Mouse (Mus musculus): ENCODE measurements around the gene Zbtb32. TPM values are rescaled to one million over a fixed set of nuclear protein-coding genes. Genes with fewer than 3 reads are reported as not detected.

The Zbtb32 gene
- total and polyA plus RNA-seq, 3 experiments = 173 to 183 (median 178) TPM

- no peak for TF ChIP-seq PAX5 (IDR thresholded peaks at IDR 0.05; ENCODE audit: low read length)
- peak; percentile 77 for TF ChIP-seq MYC (IDR thresholded peaks at IDR 0.05; ENCODE audit: low read depth, low read length)
- TF ChIP-seq POLR2AphosphoS2 (IDR thresholded peaks at IDR 0.05; ENCODE audit: low read depth, low read length) = peak; percentile 38; the same call in 1 of the 2 replicates
- TF ChIP-seq HCFC1 (IDR thresholded peaks at IDR 0.05; ENCODE audit: low read depth, low read length) = no peak
- no peak for TF ChIP-seq UBTF (IDR thresholded peaks at IDR 0.05; ENCODE audit: low read depth, low read length)
- peak; percentile 67 for TF ChIP-seq ETS1 (conservative IDR thresholded peaks at IDR 0.05; ENCODE audit: low read depth, low read length)
- TF ChIP-seq SMC3 (IDR thresholded peaks at IDR 0.05; ENCODE audit: low read depth, low read length) = no peak; the same call in 1 of the 2 replicates
- no peak for TF ChIP-seq NRF1 (IDR thresholded peaks at IDR 0.05; ENCODE audit: low read depth, low read length)
These were observed 4.9 kb downstream of the Zbtb32 start (continued) for GRCm38 (mm10) chr7:30593579-30594509.

DNA sequence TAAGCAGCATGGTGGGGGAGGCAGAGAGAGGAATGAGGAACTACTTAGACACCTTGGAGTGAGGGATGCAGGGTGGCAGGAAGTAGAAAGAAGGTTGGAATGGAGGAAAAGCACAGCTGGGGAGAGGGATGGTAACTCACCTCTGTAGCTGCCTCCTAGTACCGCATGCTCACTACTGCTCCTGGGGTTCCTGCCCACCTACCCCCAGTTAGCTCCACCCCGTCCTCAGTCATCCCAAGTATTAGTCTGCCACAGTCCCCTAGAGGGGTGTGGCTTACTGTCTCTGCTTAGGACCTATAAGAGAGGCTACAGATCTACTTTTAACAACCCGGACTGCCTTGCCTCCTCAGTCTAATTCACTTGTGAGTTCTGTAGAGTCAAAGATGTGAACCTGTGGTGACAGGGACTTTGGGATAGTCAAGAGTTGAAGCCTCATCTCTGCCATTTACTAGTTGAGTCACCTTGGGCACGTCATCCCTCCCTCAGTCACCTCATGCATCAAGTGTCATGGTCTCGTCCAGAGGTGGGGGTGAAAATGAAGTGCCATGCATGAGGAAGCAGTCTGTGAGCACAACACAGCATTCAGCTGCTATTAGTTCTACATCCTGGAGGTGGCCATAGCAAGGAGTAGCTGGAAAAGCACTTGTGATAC lies 5.8 kb downstream of the Zbtb32 start:
- DNase-seq (ENCODE audit: extremely low read depth) = peak; percentile 94
- peak overlapping the region; percentile 93 for H3K4me2 ChIP-seq (ENCODE audit: insufficient read depth, low read depth, poor library complexity, severe bottlenecking)
- peak overlapping the region; percentile 84 to 93 (median 89) for H3K4me3 ChIP-seq (replicated peaks in 1 of 3; ENCODE audit: low read depth in 2 of 3, low read length in 2 of 3, poor library complexity in 1 of 3)
- no peaks in the 10 kb centered on the region for H3K9me3 ChIP-seq (replicated peaks; ENCODE audit: low read length)
- in situ Hi-C loops (cut with MboI; ENCODE audit: low pct_ligation_motif_present, low pct_unique_long_range_greater_than_20kb, low sequenced_read_pairs) = no loop called here
- peak overlapping the region; percentile 74 for H3K9ac ChIP-seq (ENCODE audit: insufficient read depth, low read depth)
- peaks cover 39% of the 10 kb centered on the region for H3K79me2 ChIP-seq (replicated peaks; ENCODE audit: control insufficient read depth, extremely low read depth, insufficient read depth, poor library complexity, severe bottlenecking)
- H3K27ac ChIP-seq (ENCODE audit: insufficient read depth, low read depth) = peak overlapping the region; percentile 100
- peaks cover 16 to 46% of the 10 kb centered on the region in 2 experiments for H3K4me1 ChIP-seq (ENCODE audit: control insufficient read depth in 1 of 2, insufficient read depth in 2 of 2)
- dilution Hi-C loops (cut with MboI; ENCODE audit: extremely low pct_ligation_motif_present, extremely low pct_unique_long_range_greater_than_20kb, low sequenced_read_pairs) = no loop called here
- no peaks in the 10 kb centered on the region for H3K27me3 ChIP-seq (replicated peaks)
- H3K36me3 ChIP-seq (replicated peaks in 1 of 2; ENCODE audit: control insufficient read depth in 1 of 2, insufficient read depth in 1 of 2, low read length in 1 of 2) = peaks cover 0 to 14% of the 10 kb centered on the region in 2 experiments
- no peak for TF ChIP-seq ZMIZ1 (IDR thresholded peaks at IDR 0.05; ENCODE audit: low read depth, low read length)
- TF ChIP-seq RAD21 (IDR thresholded peaks at IDR 0.05; ENCODE audit: low read depth, low read length) = no peak
- no peak; the same call in 1 of the 2 replicates for TF ChIP-seq ELF1 (IDR thresholded peaks at IDR 0.05; ENCODE audit: low read depth, low read length)
- TF ChIP-seq CHD1 (IDR thresholded peaks at IDR 0.05; ENCODE audit: low read depth, low read length) = no peak
- no peak for TF ChIP-seq KAT2A (IDR thresholded peaks at IDR 0.05; ENCODE audit: insufficient replicate concordance, low read length)
- TF ChIP-seq SIN3A (IDR thresholded peaks at IDR 0.05; ENCODE audit: low read length) = peak; percentile 36
- TF ChIP-seq TBP (conservative IDR thresholded peaks at IDR 0.05; ENCODE audit: low read depth, low read length) = peak; percentile 78
- no peak for TF ChIP-seq ZKSCAN1 (IDR thresholded peaks at IDR 0.05; ENCODE audit: borderline replicate concordance, low read depth, low read length)
- peak; percentile 85 for TF ChIP-seq POLR2A (IDR thresholded peaks at IDR 0.05; ENCODE audit: low read depth, low read length)
- TF ChIP-seq EP300 (IDR thresholded peaks at IDR 0.05; ENCODE audit: low read length) = no peak
- TF ChIP-seq TCF12 (IDR thresholded peaks at IDR 0.05; ENCODE audit: low read depth, low read length) = no peak
- TF ChIP-seq JUN (IDR thresholded peaks at IDR 0.05; ENCODE audit: insufficient read depth, low read depth, low read length) = peak; percentile 46; the same call in 1 of the 2 replicates
- TF ChIP-seq MAFK (IDR thresholded peaks at IDR 0.05; ENCODE audit: insufficient replicate concordance, low read length) = no peak
- TF ChIP-seq JUND (conservative IDR thresholded peaks at IDR 0.05; ENCODE audit: low read depth, low read length) = no peak; the same call in 1 of the 2 replicates
- TF ChIP-seq MAX (IDR thresholded peaks at IDR 0.05; ENCODE audit: low read length) = peak; percentile 64; the same call in 1 of the 2 replicates
- no peak for TF ChIP-seq HCFC1 (IDR thresholded peaks at IDR 0.05; ENCODE audit: low read depth, low read length)
- no peak for TF ChIP-seq USF1 (IDR thresholded peaks at IDR 0.05; ENCODE audit: low read depth, low read length)
- TF ChIP-seq ETS1 (conservative IDR thresholded peaks at IDR 0.05; ENCODE audit: low read depth, low read length) = peak; percentile 67
- no peak for TF ChIP-seq USF2 (conservative IDR thresholded peaks at IDR 0.05; ENCODE audit: low read depth, low read length)
- no peak for TF ChIP-seq RCOR1 (conservative IDR thresholded peaks at IDR 0.05; ENCODE audit: low read depth, low read length)
- no peak for TF ChIP-seq POLR2AphosphoS2 (IDR thresholded peaks at IDR 0.05; ENCODE audit: low read depth, low read length)
- no peak; the same call in 1 of the 2 replicates for TF ChIP-seq SMC3 (IDR thresholded peaks at IDR 0.05; ENCODE audit: low read depth, low read length)
- no peak for TF ChIP-seq GABPA (IDR thresholded peaks at IDR 0.05; ENCODE audit: insufficient replicate concordance, low read depth, low read length)
- TF ChIP-seq PAX5 (IDR thresholded peaks at IDR 0.05; ENCODE audit: low read length) = no peak
- TF ChIP-seq MXI1 (IDR thresholded peaks at IDR 0.05; ENCODE audit: low read depth, low read length) = no peak; the same call in 1 of the 2 replicates
- peak in 1 of 2 experiments; percentile 4; a peak in 1 of 4 replicates for TF ChIP-seq CTCF (conservative IDR thresholded peaks at IDR 0.05 in 1 of 2, IDR thresholded peaks at IDR 0.05 in 1 of 2; ENCODE audit: low read depth in 2 of 2, low read length in 2 of 2)
- TF ChIP-seq CHD2 (IDR thresholded peaks at IDR 0.05; ENCODE audit: low read length) = no peak
- peak; percentile 63 for TF ChIP-seq NRF1 (IDR thresholded peaks at IDR 0.05; ENCODE audit: low read depth, low read length)
- TF ChIP-seq UBTF (IDR thresholded peaks at IDR 0.05; ENCODE audit: low read depth, low read length) = no peak
- peak; percentile 26; the same call in 1 of the 2 replicates for TF ChIP-seq IRF4 (IDR thresholded peaks at IDR 0.05; ENCODE audit: low read depth, low read length)
- no peak for TF ChIP-seq ZNF384 (IDR thresholded peaks at IDR 0.05; ENCODE audit: low read depth, low read length)

Measured in CH12.LX (cell line).